Mouse (Mus musculus) thymus, adult 2 months (tissue): ENCODE measurements around the gene Dip2c.

Source experiments
- CTCF ChIP-seq: fragments of 200-500 bp; IDR thresholded peaks from 2 replicates; pipeline ENCODE4 v1.5.1; 2012; ENCODE audit warnings: mild to moderate bottlenecking, control low read depth, low read length, moderate library complexity, borderline replicate concordance; ENCODE audit not compliant: control insufficient read depth, poor library complexity, insufficient read depth; ENCODE audit errors: extremely low read depth
- POLR2A ChIP-seq: fragments of 200-500 bp; IDR thresholded peaks from 2 replicates; pipeline ENCODE4 v1.6.1; 2012; ENCODE audit warnings: mild to moderate bottlenecking, low read length, control low read depth, moderate library complexity; ENCODE audit not compliant: control insufficient read depth, poor library complexity, insufficient read depth; ENCODE audit errors: extremely low read depth

DNA sequence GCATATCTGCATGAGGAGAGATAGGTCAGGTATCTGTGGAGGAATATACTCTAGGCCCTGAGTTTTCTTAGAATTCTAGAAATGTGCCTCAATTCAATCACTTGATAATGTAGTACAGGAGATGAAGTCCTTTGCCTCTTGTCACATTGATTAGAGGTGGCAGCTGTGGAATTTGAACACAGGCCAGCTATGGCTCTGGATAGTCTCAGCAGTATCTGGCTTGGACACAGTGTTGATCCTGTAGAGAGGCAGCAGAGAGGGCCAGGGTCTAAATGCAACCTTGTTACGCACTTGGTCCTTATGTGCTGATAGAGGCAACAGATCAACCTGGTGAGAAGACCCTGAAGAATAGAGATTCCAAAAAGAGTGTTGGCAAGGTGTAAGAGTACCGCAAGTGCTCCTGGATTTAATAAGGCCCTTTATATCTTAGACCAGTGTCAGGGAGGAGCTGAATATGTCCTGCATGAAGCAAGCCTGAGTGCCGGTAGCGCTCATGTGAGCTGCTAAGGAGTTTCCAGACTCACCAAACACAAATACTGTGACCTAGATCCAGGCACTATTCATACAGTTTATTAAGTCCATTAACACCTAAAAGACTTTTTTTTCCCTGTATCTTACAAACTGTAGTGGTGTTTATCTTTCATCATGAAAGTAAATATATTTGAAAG is 170.3 kb downstream of the Dip2c start:
- TF ChIP-seq CTCF (no peak), POLR2A (no peak)
